Mouse (Mus musculus) adrenal gland, postnatal 10 days (tissue): ENCODE measurements at regions not wholly inside any gene's neighbourhood (a gene's known extent, or its start where the extent isn't known, plus 50 kb on each side); places are given as distances from the start of the nearest gene placed in this dataset.
"Not testable (repeated sequence)": the region's sequence is repeated elsewhere in the genome, so short reads cannot be mapped to it uniquely, and the experiment has no call there.

Experiments used
- DNase-seq: peaks from one replicate; pipeline ENCODE4 v3.0.0; 2021; ENCODE audit warnings: mixed read lengths

GRCm38 (mm10) chr3:117265790-117266189 lies 94.9 kb downstream of the Plppr4 start:
- no peak for DNase-seq

- DNase-seq, result no peak
These were observed 112.8 kb downstream of the Plppr4 start for GRCm38 (mm10) chr3:117247833-117248232.

GRCm38 (mm10) chr3:117241810-117242209 lies 118.9 kb downstream of the Plppr4 start:
- DNase-seq, result no peak

GRCm38 (mm10) chr3:117226616-117227015 lies 134.1 kb downstream of the Plppr4 start:
- DNase-seq, result no peak

GRCm38 (mm10) chr3:117225041-117225440 lies 135.6 kb downstream of the Plppr4 start:
- no peak for DNase-seq

- DNase-seq, result no peak
These were observed 142.7 kb downstream of the Plppr4 start for GRCm38 (mm10) chr3:117217952-117218351.

GRCm38 (mm10) chr3:117191903-117192302 lies 168.8 kb downstream of the Plppr4 start:
- DNase-seq, result no peak

- no peak for DNase-seq
These were observed 171.7 kb downstream of the Plppr4 start for GRCm38 (mm10) chr3:117188782-117189500.

GRCm38 (mm10) chr3:117183654-117184184 lies 177.0 kb downstream of the Plppr4 start:
- DNase-seq, result no peak

GRCm38 (mm10) chr3:117169740-117170139 lies 190.9 kb downstream of the Plppr4 start:
- no peak for DNase-seq

GRCm38 (mm10) chr3:117163046-117163445 lies 194.3 kb upstream of the Palmd start:
- no peak for DNase-seq

GRCm38 (mm10) chr3:117160689-117161088 lies 191.9 kb upstream of the Palmd start:
- DNase-seq, result not testable (repeated sequence)

GRCm38 (mm10) chr3:117155274-117155673 lies 186.5 kb upstream of the Palmd start:
- peak; percentile 4 for DNase-seq

GRCm38 (mm10) chr3:117153011-117153473 lies 184.3 kb upstream of the Palmd start:
- DNase-seq, result no peak

GRCm38 (mm10) chr3:117152414-117152813 lies 183.6 kb upstream of the Palmd start:
- no peak for DNase-seq

- no peak for DNase-seq
These were observed 178.6 kb upstream of the Palmd start for GRCm38 (mm10) chr3:117147414-117147813.

GRCm38 (mm10) chr3:117139835-117140234 lies 171.0 kb upstream of the Palmd start:
- peak; percentile 16 for DNase-seq

- no peak for DNase-seq
These were observed 169.9 kb upstream of the Palmd start for GRCm38 (mm10) chr3:117138720-117139119.

- no peak for DNase-seq
These were observed 164.1 kb upstream of the Palmd start for GRCm38 (mm10) chr3:117132897-117133296.

GRCm38 (mm10) chr3:117122211-117122610 lies 153.4 kb upstream of the Palmd start:
- no peak for DNase-seq

- peak; percentile 46 for DNase-seq
These were observed 151.6 kb upstream of the Palmd start for GRCm38 (mm10) chr3:117120086-117121055.

- no peak for DNase-seq
These were observed 150.8 kb upstream of the Palmd start for GRCm38 (mm10) chr3:117119576-117119975.

GRCm38 (mm10) chr3:117117838-117118237 lies 149.1 kb upstream of the Palmd start:
- no peak for DNase-seq
